Mouse (Mus musculus): ENCODE data around the gene Gm44790. TPM values are rescaled to one million over a fixed set of nuclear protein-coding genes. Genes with fewer than 3 reads are reported as not detected.

Gene Gm44790
- total RNA-seq, 2 experiments from 2014 or later: 0.47 TPM; not detected in 1

- intact Hi-C loops (cut with DNase I; ENCODE audit: low total_unique reads): no loop called here
- DNase-seq: no peak
Measured at GRCm38 (mm10) chr6:86493469-86494263, 67.2 kb downstream of the Gm44790 start.

GRCm38 (mm10) chr6:86494767-86495166, 68.3 kb downstream of the Gm44790 start:
- intact Hi-C loops (cut with DNase I; ENCODE audit: low total_unique reads): no loop called here
- no peak for DNase-seq

Other genes starting within 250 kb of the Gm44790 start
- under 1 TPM; 0.27 to 0.47 TPM for gene Tgfa, start 231.4 kb upstream of the Gm44790 start, total RNA-seq (2021)
- gene Fam136a, start 61.0 kb upstream of the Gm44790 start, total RNA-seq (2021): 10 to 100 TPM; 18.3 to 21.6 TPM
- gene Snrpg, start 55.4 kb upstream of the Gm44790 start, total RNA-seq (2021): 10 to 100 TPM; 32.4 to 45.6 TPM
- gene Pcyox1, start 29.5 kb upstream of the Gm44790 start, total RNA-seq (2021): 10 to 100 TPM; 63.0 to 63.1 TPM
- gene Tia1, start 22.4 kb upstream of the Gm44790 start, total RNA-seq (2021): 10 to 100 TPM; 21.5 to 25.2 TPM
- gene C87436, start 11.7 kb downstream of the Gm44790 start, total RNA-seq (2021): 1 to 10 TPM; 6.4 to 7.8 TPM
- gene Pcbp1, start 99.7 kb downstream of the Gm44790 start, total RNA-seq (2021): 100 to 1,000 TPM; 128 to 164 TPM
- gene Asprv1, start 201.5 kb downstream of the Gm44790 start, total RNA-seq (2021): under 1 TPM in 1 of 2 experiments, not detected in 1; 0.13 TPM
- 1 to 10 TPM; 3.9 to 4.0 TPM for gene Mxd1, start 242.5 kb downstream of the Gm44790 start, total RNA-seq (2021)